Mouse (Mus musculus) bone marrow, adult 2 months (tissue): ENCODE measurements at regions not wholly inside any gene's neighbourhood (a gene's known extent, or its start where the extent isn't known, plus 50 kb on each side); places are given as distances from the start of the nearest gene placed in this dataset.

ENCODE experiments used
- CTCF ChIP-seq: fragments of 200-500 bp; IDR thresholded peaks from 2 replicates; pipeline ENCODE4 v1.5.1; 2011; ENCODE audit warnings: low read length, control low read depth; ENCODE audit not compliant: control insufficient read depth, insufficient read depth
- POLR2A ChIP-seq: fragments of 200-500 bp; IDR thresholded peaks from 2 replicates; pipeline ENCODE4 v1.6.1; 2011; ENCODE audit warnings: low read depth, mild to moderate bottlenecking, control low read depth, low read length, borderline replicate concordance; ENCODE audit not compliant: control insufficient read depth

DNA sequence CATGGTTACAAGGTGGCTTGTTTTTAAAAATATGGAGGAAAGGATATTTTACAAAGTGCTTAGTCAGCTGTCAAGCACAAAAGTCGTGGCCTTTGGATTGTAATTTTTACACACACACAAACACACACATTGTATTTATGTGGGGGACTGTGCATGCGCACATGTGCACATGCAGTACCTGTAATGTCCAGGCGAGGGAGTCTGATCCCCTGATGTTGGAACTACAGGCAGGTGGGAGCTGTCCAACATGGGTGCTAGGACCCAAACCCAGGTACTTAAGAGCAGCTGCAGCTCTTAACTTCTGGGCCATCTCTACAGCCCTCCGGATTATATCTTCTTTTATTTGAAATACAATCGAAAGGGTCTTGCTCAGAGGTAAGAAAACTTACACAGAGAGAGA, 524.7 kb upstream of the 3110018I06Rik start:
- peak; percentile 21; the same call in 1 of the 2 replicates for TF ChIP-seq CTCF
- no peak for TF ChIP-seq POLR2A
